Mouse (Mus musculus): ENCODE data around the gene Cdc42se2.

DNA sequence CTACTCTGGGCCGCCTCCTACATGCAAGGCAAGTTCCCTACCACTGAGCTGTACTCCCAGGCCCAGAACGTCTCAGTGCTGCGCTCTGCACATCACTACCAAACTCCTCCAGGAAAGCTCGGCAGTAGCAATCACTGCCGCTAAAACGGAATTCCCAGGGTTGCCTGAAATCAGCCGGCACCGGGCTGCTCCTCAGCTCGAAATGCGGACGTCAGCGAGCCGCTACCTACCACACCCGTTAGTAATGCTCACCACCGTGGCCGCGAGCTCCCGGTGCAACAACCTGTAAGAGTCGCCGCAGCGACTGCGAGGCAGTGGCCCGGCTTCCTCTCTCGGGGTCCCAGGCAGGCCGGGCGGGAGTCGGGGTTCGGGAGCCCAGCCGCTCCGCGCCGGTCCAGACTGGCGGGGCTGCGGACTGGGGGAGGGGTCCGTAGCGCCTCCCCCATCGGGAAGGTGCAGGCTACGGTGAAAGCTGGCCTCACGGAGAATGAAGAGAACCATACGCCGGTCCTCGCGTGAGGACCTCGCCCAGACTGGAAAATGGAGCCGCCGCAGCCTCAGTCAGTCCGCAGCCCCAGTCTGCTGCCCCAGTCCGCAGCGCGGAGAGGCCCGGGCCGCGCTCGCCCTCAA is 502 bp downstream of the Cdc42se2 start:
- TF ChIP-seq CTCF (IDR thresholded peaks at IDR 0.05; ENCODE audit: borderline replicate concordance, insufficient read depth, low read length), result no peak
- TF ChIP-seq POLR2A (IDR thresholded peaks at IDR 0.05; ENCODE audit: low read depth, low read length), result peak; percentile 38; the same call in 1 of the 2 replicates

Measured in embryonic fibroblast, embryonic 13.5 days (primary cell).